Mouse (Mus musculus) heart, postnatal 0 days (tissue): ENCODE measurements around the gene Papss2. TPM values are rescaled to one million over a fixed set of nuclear protein-coding genes. Genes with fewer than 3 reads are reported as not detected.

ENCODE experiments used
- ATAC-seq: fragments of 200-750 bp; cut with Nextera tagmentation; 2 replicates; pipeline ENCODE4 v1.8.0; 2017; ENCODE audit warnings: low read depth, moderate number of reproducible peaks, moderate library complexity; ENCODE audit not compliant: insufficient read depth
- DNase-seq: peaks from one replicate; pipeline ENCODE4 v3.0.0-alpha.2; 2016; ENCODE audit warnings: low spot score
- H3K27ac ChIP-seq: fragments of 300-500 bp; sonication (generic); 2 replicates; pipeline ENCODE4 v1.5.1; 2014; ENCODE audit warnings: low read depth, mild to moderate bottlenecking
- H3K27me3 ChIP-seq: fragments of 300-500 bp; sonication (generic); 2 replicates; pipeline ENCODE4 v1.6.1; 2014; ENCODE audit warnings: low read length, mixed read lengths; ENCODE audit not compliant: control insufficient read depth, insufficient read depth
- H3K36me3 ChIP-seq: fragments of 300-500 bp; sonication (generic); replicated peaks from 2 replicates; pipeline ENCODE4 v1.6.1; 2014; ENCODE audit warnings: low read length, mixed read lengths; ENCODE audit not compliant: control insufficient read depth, insufficient read depth
- H3K4me1 ChIP-seq: fragments of 300-500 bp; sonication (generic); 2 replicates; pipeline ENCODE4 v1.6.1; 2014; ENCODE audit warnings: antibody characterized with exemption; ENCODE audit not compliant: control insufficient read depth, insufficient read depth
- H3K4me2 ChIP-seq: fragments of 300-500 bp; sonication (generic); 2 replicates; pipeline ENCODE4 v1.6.1; 2014; ENCODE audit warnings: low read depth, mild to moderate bottlenecking, low read length, moderate library complexity
- H3K4me3 ChIP-seq: fragments of 300-500 bp; sonication (generic); 2 replicates; pipeline ENCODE4 v1.5.1; 2014; ENCODE audit warnings: low read depth, low read length
- H3K9ac ChIP-seq: fragments of 300-500 bp; sonication (generic); replicated peaks from 2 replicates; pipeline ENCODE4 v1.6.1; 2014; ENCODE audit warnings: low read depth, low read length, mixed read lengths
- H3K9me3 ChIP-seq: fragments of 300-500 bp; sonication (generic); replicated peaks from 2 replicates; pipeline ENCODE4 v1.6.1; 2016; ENCODE audit warnings: low read length; ENCODE audit not compliant: control insufficient read depth
- CTCF ChIP-seq: IDR thresholded peaks from 2 replicates; pipeline ENCODE4 v1.5.1; 2016; ENCODE audit warnings: antibody characterized with exemption, control low read depth, low read depth
- EP300 ChIP-seq: IDR thresholded peaks from 2 replicates; pipeline ENCODE4 v1.6.1; 2016; ENCODE audit warnings: antibody characterized with exemption, low read depth
- WGBS: fragments of 180-500 bp; shearing (Covaris S2); extraction: QIAGEN DNeasy Blood & Tissue Kit; methylation state at CpG from one replicate; pipeline ENCODE4 v1.1.7; 2014; 5-methylcytosine and 5-hydroxymethylcytosine counted together
- polyA plus RNA-seq: library from polyadenylated mRNA; unstranded; fragments of >200 nt; fragmentation: Nextera tagmentation; extraction: Ambion mirVana; gene quantifications from 2 replicates; pipeline ENCODE4 v1.2.1, GENCODE M21; 2015
- total RNA-seq: library from RNA; depleted of rRNA; stranded (reverse); fragments of >200 nt; gene quantifications from 2 replicates; pipeline ENCODE4 v1.2.3, GENCODE M21; 2014; ENCODE audit warnings: low replicate concordance

The Papss2 gene
- total and polyA plus RNA-seq, 2 experiments from 2014 or later = 2.0 to 9.0 TPM

- no peaks in the 10 kb centered on the region for H3K4me1 ChIP-seq
- no peak overlapping the region for H3K4me3 ChIP-seq
- H3K4me2 ChIP-seq = no peak overlapping the region
- no peak for TF ChIP-seq CTCF
- no peak for TF ChIP-seq EP300
- DNase-seq (no peak), ATAC-seq (no peak)
- H3K27ac ChIP-seq = no peak overlapping the region
- no peak overlapping the region for H3K9ac ChIP-seq
- no peaks in the 10 kb centered on the region for H3K36me3 ChIP-seq
- H3K9me3 ChIP-seq = no peaks in the 10 kb centered on the region
- WGBS = 69% methylated on average over 5 of the region's 5 CpGs
- no peaks in the 10 kb centered on the region for H3K27me3 ChIP-seq
These were observed 3.8 kb downstream of the Papss2 start for GRCm38 (mm10) chr19:32599436-32599835.

DNA sequence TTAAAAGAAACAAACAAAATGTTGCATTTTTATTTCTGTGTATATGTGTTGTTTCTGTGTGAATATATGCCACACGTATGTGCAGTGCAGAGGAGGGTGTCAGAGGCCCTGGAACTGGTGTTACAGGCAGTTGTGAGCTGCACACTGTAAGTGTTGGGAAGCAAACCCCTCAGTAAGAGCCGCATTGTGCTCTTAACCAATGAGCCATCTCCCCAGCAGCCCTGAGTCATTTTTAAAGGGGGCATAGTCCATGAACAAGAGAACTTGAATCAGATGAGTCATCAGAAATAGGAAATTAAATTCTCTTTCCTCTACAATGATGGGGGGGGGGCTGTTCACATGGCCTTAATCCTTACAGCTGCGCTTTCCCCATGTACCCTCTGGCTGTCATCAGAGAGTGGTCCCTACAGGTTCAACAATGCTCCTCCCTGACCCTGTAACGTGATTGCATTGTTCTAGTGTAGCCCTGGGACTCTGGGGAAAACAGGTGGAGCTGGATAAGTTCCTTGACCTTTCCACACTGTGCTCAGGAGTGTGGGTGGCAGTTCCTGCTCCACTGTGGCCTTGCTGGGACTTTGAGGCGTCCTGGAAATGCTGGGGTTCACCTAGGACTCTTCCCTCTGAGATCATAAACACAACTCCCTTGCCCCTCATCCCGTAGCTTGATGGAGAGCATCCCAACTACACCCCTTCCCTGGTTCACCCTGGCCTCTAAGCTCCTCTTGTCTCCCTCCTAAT, 5.6 kb downstream of the Papss2 start:
- TF ChIP-seq EP300 = no peak
- no peak for TF ChIP-seq CTCF
- no peak for DNase-seq

DNA sequence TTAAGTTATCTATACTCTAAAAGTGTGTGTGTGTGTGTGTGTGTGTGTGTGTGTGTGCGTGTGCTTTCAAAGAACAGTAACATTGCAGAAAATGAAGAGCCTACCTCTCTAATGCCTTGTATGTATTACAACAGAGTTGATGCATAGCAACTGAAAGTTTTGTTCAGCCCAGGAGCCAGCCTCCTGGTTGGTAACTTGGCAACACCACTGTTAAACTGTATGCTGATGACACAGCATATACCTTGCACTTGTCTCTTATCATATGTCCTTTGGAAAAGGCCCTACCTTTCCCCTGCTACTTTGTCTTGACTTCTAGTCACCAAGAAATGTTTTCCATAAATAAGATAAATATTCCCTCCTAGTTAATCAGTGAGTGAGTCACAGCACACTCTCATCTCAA, 7.9 kb downstream of the Papss2 start:
- WGBS = 80% methylated on average over 1 of the region's 1 CpGs
- Histone ChIP-seq H3K9me3 (no peaks in the 10 kb centered on the region), H3K9ac (no peak overlapping the region), H3K36me3 (no peaks in the 10 kb centered on the region), H3K4me3 (no peak overlapping the region), H3K27me3 (no peaks in the 10 kb centered on the region), H3K4me2 (no peak overlapping the region), H3K4me1 (no peaks in the 10 kb centered on the region), H3K27ac (no peak overlapping the region)
- ATAC-seq (no peak), DNase-seq (no peak)
- TF ChIP-seq EP300 (no peak), CTCF (no peak)

More for the DNA sequence above, 5.6 kb downstream of the Papss2 start:
- H3K9me3 ChIP-seq = no peaks in the 10 kb centered on the region
- no peaks in the 10 kb centered on the region for H3K36me3 ChIP-seq
- no peak overlapping the region for H3K9ac ChIP-seq
- no peak for ATAC-seq
- 71% methylated on average over 6 of the region's 6 CpGs for WGBS
- no peaks in the 10 kb centered on the region for H3K27me3 ChIP-seq
- no peak overlapping the region for H3K27ac ChIP-seq
- no peaks in the 10 kb centered on the region for H3K4me1 ChIP-seq
- H3K4me2 ChIP-seq = no peak overlapping the region
- no peak overlapping the region for H3K4me3 ChIP-seq

GRCm38 (mm10) chr19:32604127-32604526, 8.5 kb downstream of the Papss2 start:
- WGBS = 70% methylated on average over 8 of the region's 8 CpGs
- Histone ChIP-seq H3K4me2 (no peak overlapping the region), H3K4me3 (no peak overlapping the region), H3K9ac (no peak overlapping the region), H3K36me3 (no peaks in the 10 kb centered on the region), H3K4me1 (no peaks in the 10 kb centered on the region), H3K9me3 (no peaks in the 10 kb centered on the region), H3K27ac (no peak overlapping the region), H3K27me3 (no peaks in the 10 kb centered on the region)
- TF ChIP-seq EP300 = no peak
- no peak for TF ChIP-seq CTCF
- ATAC-seq = no peak
- DNase-seq = no peak

GRCm38 (mm10) chr19:32604563-32605252, 9.1 kb downstream of the Papss2 start:
- Histone ChIP-seq H3K4me1 (no peaks in the 10 kb centered on the region), H3K27me3 (no peaks in the 10 kb centered on the region), H3K4me3 (no peak overlapping the region), H3K27ac (no peak overlapping the region), H3K9me3 (no peaks in the 10 kb centered on the region), H3K36me3 (no peaks in the 10 kb centered on the region), H3K4me2 (no peak overlapping the region), H3K9ac (no peak overlapping the region)
- no peak for DNase-seq
- 84% methylated on average over 6 of the region's 6 CpGs for WGBS
- no peak for TF ChIP-seq EP300
- no peak for TF ChIP-seq CTCF
- no peak for ATAC-seq
